Mouse (Mus musculus) stomach, postnatal 0 days (tissue): ENCODE measurements at regions not wholly inside any gene's neighbourhood (a gene's known extent, or its start where the extent isn't known, plus 50 kb on each side); places are given as distances from the start of the nearest gene placed in this dataset.

ENCODE experiments used
- CTCF ChIP-seq: IDR thresholded peaks from 2 replicates; pipeline ENCODE4 v1.5.1; 2016; ENCODE audit warnings: antibody characterized with exemption, low read depth, mild to moderate bottlenecking, moderate library complexity
- EP300 ChIP-seq: optimal IDR thresholded peaks from 2 replicates; pipeline ENCODE3; 2016; ENCODE audit warnings: antibody characterized with exemption

- no peak for TF ChIP-seq CTCF
- TF ChIP-seq EP300: no peak
Observed at GRCm38 (mm10) chr10:112742123-112742522, 186.7 kb downstream of the Atxn7l3b start.
